Mouse (Mus musculus) left cerebral cortex, adult 8-10 months (tissue): Measurements from ENCODE around the gene Slc6a12. TPM values are rescaled to one million over a fixed set of nuclear protein-coding genes. Genes with fewer than 3 reads are reported as not detected.

Experiments
- DNase-seq, 2 experiments: peaks; one replicate each; pipeline ENCODE4 v3.0.0; 2022; ENCODE audit warnings: low spot score in 2 of 2
- total RNA-seq, 4 experiments: library from RNA; stranded (reverse); gene quantifications; 2 replicates each; pipeline ENCODE4 v1.2.4; 2022

Slc6a12 gene
- 1 to 10 TPM in 3 of 4 experiments, under 1 TPM in 1; 0.88 to 1.6 (median 1.4) TPM for total RNA-seq

- DNase-seq, result no peak
These were observed at the start of gene Slc6a12 for GRCm38 (mm10) chr6:121343026-121343770. Gene Slc6a12, plus strand, starts transcription at chr6:121343076.

- no peak for DNase-seq
These were observed 43.6 kb upstream of the Slc6a12 start for GRCm38 (mm10) chr6:121299317-121299716.

GRCm38 (mm10) chr6:121299954-121300353, 42.9 kb upstream of the Slc6a12 start, which contains the start of gene Slc6a13:
Gene Slc6a13, plus strand, starts transcription at chr6:121300227.
- DNase-seq, result no peak

- DNase-seq, result no peak
These were observed 42.4 kb upstream of the Slc6a12 start for GRCm38 (mm10) chr6:121300504-121300903.

- DNase-seq, result no peak
These were observed 39.2 kb upstream of the Slc6a12 start for GRCm38 (mm10) chr6:121303466-121304220.

- DNase-seq, result no peak
These were observed 38.2 kb upstream of the Slc6a12 start for GRCm38 (mm10) chr6:121304630-121305029.

GRCm38 (mm10) chr6:121305571-121305970, 37.3 kb upstream of the Slc6a12 start:
- no peak for DNase-seq

GRCm38 (mm10) chr6:121310984-121311383, 31.9 kb upstream of the Slc6a12 start:
- no peak for DNase-seq

GRCm38 (mm10) chr6:121319099-121319498, 23.8 kb upstream of the Slc6a12 start:
- DNase-seq, result no peak

GRCm38 (mm10) chr6:121322381-121323110, 20.3 kb upstream of the Slc6a12 start:
- DNase-seq, result no peak

- no peak for DNase-seq
These were observed 17.6 kb upstream of the Slc6a12 start for GRCm38 (mm10) chr6:121325298-121325697.

GRCm38 (mm10) chr6:121325740-121326139, 17.1 kb upstream of the Slc6a12 start:
- DNase-seq, result no peak

GRCm38 (mm10) chr6:121326486-121327069, 16.3 kb upstream of the Slc6a12 start:
- no peak for DNase-seq

GRCm38 (mm10) chr6:121328417-121328884, 14.4 kb upstream of the Slc6a12 start:
- peak in 1 of 2 experiments; percentile 19 for DNase-seq

- DNase-seq, result peak in 1 of 2 experiments; percentile 10
These were observed 12.9 kb upstream of the Slc6a12 start for GRCm38 (mm10) chr6:121329848-121330508.

GRCm38 (mm10) chr6:121335841-121336240, 7.0 kb upstream of the Slc6a12 start:
- DNase-seq, result no peak

- DNase-seq, result no peak
These were observed 6.3 kb upstream of the Slc6a12 start for GRCm38 (mm10) chr6:121336558-121336957.

GRCm38 (mm10) chr6:121337229-121337628, 5.6 kb upstream of the Slc6a12 start:
- DNase-seq, result no peak

- peak; percentile 65 to 71 for DNase-seq
These were observed 4.9 kb upstream of the Slc6a12 start for GRCm38 (mm10) chr6:121337770-121338518.

GRCm38 (mm10) chr6:121338519-121338896, 4.4 kb upstream of the Slc6a12 start:
- no peak for DNase-seq
